Mouse (Mus musculus): ENCODE data around the gene 1700025G04Rik. TPM values are rescaled to one million over a fixed set of nuclear protein-coding genes. Genes with fewer than 3 reads are reported as not detected.
"Not testable (repeated sequence)": the region's sequence is repeated elsewhere in the genome, so short reads cannot be mapped to it uniquely, and the experiment has no call there.

1700025G04Rik gene
- polyA plus RNA-seq, 1 experiment: 5.0 TPM

DNA sequence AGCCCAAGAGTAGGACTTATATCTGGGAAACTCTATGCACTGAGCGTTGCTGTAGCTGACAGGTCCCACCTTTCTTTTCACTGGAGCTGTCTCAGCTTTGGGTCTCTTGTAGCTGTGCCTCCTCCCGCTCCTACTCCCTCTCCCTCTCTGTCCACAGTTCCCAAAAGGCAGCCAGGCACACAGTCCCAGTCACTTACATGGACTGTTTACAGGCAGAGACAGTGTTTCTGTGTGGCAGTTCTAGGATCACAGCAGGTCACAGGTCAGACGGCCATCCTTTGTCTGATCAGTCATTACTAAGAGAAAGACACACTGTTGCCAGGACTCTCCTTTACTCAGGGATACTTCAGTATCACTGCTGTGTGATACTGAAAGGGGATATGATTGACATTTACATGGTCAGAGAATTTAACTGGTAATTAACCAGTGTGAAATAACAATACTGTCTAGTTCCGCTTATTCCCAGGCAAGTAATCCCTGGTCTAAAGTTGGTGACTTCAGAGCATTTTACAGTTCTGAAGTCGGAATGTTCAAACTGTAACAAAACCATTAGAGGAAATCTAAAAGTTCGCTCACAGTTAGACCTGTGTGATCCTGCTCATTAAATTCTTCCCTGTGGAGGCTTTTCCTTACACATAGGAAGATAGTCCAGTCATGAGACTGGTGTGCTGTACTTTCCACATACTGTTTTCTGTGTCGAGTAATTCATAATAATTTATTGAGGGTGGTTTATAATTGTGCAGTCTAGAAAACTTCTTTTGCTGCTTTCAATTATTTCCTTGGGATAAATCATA lies 279.1 kb downstream of the 1700025G04Rik start:
- WGBS: 98% methylated on average over 7 of the region's 7 CpGs
- H3K36me3 ChIP-seq (ENCODE audit: control insufficient read depth, insufficient read depth, low read length): peaks cover 47% of the 10 kb centered on the region

DNA sequence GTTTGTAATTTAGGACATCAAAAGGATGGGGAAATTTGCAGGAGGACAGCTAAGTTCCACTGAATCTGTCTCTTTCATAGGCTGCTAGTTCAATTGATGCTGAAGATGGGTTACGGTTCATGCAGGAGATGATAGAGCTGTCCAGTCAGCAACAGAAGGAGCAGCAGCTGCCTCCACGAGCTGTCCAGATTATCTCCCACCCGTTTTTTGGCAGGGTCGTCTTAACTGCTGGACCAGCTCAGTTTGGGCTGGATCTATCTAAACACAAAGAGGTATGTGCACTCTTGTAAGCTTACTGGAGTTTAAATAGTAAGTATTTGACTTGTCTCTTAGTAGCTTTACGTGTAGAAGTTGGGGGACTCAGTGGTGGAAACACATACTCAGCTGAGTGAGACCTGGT lies 282.6 kb downstream of the 1700025G04Rik start:
- WGBS: 97% methylated on average over 5 of the region's 5 CpGs

More for the DNA sequence above, 279.1 kb downstream of the 1700025G04Rik start:
- TF ChIP-seq CTCF (IDR thresholded peaks at IDR 0.05; ENCODE audit: borderline replicate concordance, control insufficient read depth, extremely low read depth, insufficient read depth, low read length, poor library complexity): no peak
- TF ChIP-seq POLR2A (IDR thresholded peaks at IDR 0.05; ENCODE audit: control insufficient read depth, extremely low read depth, insufficient read depth, low read length, poor library complexity): no peak
- Histone ChIP-seq H3K4me1 (replicated peaks; ENCODE audit: control insufficient read depth, insufficient read depth, low read length) (no peaks in the 10 kb centered on the region), H3K27me3 (ENCODE audit: control insufficient read depth, insufficient read depth, low read length) (no peaks in the 10 kb centered on the region), H3K27ac (ENCODE audit: control insufficient read depth, insufficient read depth, low read length) (no peak overlapping the region), H3K4me3 (ENCODE audit: control insufficient read depth, insufficient read depth, low read length) (no peak overlapping the region)
- no peak for DNase-seq

DNA sequence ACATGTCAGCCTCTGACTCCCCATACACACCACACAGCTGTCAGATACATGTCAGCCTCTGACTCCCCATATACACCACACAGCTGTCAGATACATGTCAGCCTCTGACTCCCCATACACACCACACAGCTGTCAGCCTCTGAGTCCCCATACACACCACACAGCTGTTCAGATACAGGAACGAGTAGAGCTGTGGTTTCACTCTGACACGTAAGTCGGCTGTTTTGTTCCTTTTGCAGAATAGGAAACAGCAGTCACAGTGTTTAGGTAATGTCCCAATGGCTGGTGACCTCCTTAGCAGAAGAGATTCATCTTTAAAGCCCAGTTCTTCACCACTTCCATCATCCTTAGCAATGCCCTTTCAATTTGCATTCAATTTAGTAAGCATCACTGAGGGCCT lies 287.1 kb downstream of the 1700025G04Rik start:
- not testable (repeated sequence) for DNase-seq; H3K4me1 ChIP-seq (replicated peaks; ENCODE audit: control insufficient read depth, insufficient read depth, low read length); H3K27me3 ChIP-seq (ENCODE audit: control insufficient read depth, insufficient read depth, low read length); H3K4me3 ChIP-seq (ENCODE audit: control insufficient read depth, insufficient read depth, low read length); H3K27ac ChIP-seq (ENCODE audit: control insufficient read depth, insufficient read depth, low read length)
- WGBS: 29% methylated on average over 3 of the region's 3 CpGs
- peaks cover 40% of the 10 kb centered on the region for H3K36me3 ChIP-seq (ENCODE audit: control insufficient read depth, insufficient read depth, low read length)

More for the DNA sequence above, 282.6 kb downstream of the 1700025G04Rik start:
- Histone ChIP-seq H3K27ac (ENCODE audit: control insufficient read depth, insufficient read depth, low read length) (no peak overlapping the region), H3K4me1 (replicated peaks; ENCODE audit: control insufficient read depth, insufficient read depth, low read length) (no peaks in the 10 kb centered on the region), H3K36me3 (ENCODE audit: control insufficient read depth, insufficient read depth, low read length) (peaks cover 54% of the 10 kb centered on the region), H3K27me3 (ENCODE audit: control insufficient read depth, insufficient read depth, low read length) (no peaks in the 10 kb centered on the region), H3K4me3 (ENCODE audit: control insufficient read depth, insufficient read depth, low read length) (no peak overlapping the region)
- DNase-seq: no peak
- no peak for TF ChIP-seq CTCF (IDR thresholded peaks at IDR 0.05; ENCODE audit: borderline replicate concordance, control insufficient read depth, extremely low read depth, insufficient read depth, low read length, poor library complexity)

All from thymus, adult 2 months (tissue).